Mouse (Mus musculus) urinary bladder, adult 18-20 months (tissue): ENCODE data around the gene Bcl2l11.

Experiments
- DNase-seq, 2 experiments: peaks; one replicate each; pipeline ENCODE4 v3.0.0; 2022; ENCODE audit warnings: low spot score in 2 of 2, mixed read lengths in 2 of 2

The Bcl2l11 gene

DNA sequence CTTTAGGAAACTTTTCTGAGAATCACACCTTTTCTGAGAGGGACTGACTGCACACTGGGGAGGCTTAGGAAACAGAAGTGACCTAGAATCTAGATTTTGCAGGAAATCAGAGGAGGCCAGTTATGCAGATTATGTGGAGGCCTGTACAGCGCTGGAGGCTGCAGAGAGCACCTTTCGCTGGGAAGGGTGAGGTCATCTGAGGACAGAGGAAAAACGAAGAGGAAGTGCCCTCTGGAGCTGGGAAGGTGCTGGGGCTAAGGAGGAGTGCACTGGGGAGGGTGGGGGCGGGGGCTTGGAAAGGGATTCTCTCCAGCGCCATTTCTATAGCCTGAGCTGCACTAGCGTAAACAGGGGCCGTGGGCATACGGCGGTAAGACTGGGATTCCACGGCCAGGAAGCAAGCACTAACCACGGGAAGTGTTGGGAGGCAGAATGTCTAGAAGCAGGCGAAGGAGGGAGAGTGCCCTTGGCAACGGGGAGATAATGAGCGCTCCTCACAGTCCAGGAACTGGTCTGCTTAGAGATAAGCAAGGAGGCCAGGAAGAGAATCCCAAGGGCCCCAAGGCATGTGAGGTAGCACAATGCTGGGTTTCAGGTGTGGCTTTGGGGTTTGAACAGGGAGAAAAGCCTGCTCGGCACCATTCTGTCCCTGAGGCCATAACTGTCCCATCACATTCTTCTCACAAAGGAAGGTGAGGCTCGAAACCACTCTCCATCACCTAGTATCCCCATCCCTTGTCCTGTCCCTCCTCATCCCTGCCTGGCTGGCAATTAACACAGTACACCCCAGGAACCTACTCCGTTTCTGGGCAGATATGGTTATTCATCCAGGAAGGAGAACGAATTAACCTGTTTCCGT lies 85.4 kb downstream of the Bcl2l11 start:
- no peak for DNase-seq

GRCm38 (mm10) chr2:128211881-128212209 lies 86.0 kb downstream of the Bcl2l11 start:
- DNase-seq, result no peak
